Mouse (Mus musculus) adrenal gland (tissue): ENCODE results near the gene Zfp488.

Experiments
- intact Hi-C: fragments of 180-260 bp; cut with DNase I; formaldehyde crosslinking; loops from one replicate; pipeline ENCODE4 v1.15.1; 2025
- long read RNA-seq, 2 experiments: library from polyadenylated mRNA; unstranded; transcript quantifications; one replicate each; pipeline ENCODE4 v2.0.0; 2020; ENCODE audit warnings: borderline replicate concordance in 1 of 2; ENCODE audit not compliant: insufficient replicate concordance in 1 of 2

Gene Zfp488
- long read RNA-seq, experiment 1 = 0 reads
- long read RNA-seq, experiment 2 = 0 reads

DNA sequence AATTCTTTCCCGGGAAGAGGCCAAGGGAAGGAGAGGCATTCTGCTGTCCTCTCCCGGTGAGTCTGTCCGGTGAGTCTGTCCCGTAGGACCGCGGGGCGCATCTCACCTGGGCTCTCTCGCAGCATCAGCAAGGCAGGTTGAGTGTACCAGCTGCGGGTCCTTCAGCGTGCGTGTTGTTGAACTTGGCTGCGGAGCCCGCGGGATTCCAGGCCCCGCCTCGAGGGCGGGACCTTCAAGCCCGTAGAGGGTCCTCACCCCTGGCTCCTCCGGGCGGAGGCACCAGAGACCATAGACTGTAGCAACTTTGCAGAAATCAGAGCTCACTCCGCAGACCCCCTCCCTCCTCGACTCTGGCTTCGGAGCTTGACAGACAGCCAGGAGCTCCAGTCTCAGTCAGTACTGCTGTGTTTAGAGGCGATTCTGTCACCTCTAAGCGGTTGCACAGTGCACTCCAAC, at the start of gene Zfp488:
TSS of gene Zfp488 (minus strand) at position 161 of the 456 bp plus-strand sequence.
- intact Hi-C loops = no loop called here

DNA sequence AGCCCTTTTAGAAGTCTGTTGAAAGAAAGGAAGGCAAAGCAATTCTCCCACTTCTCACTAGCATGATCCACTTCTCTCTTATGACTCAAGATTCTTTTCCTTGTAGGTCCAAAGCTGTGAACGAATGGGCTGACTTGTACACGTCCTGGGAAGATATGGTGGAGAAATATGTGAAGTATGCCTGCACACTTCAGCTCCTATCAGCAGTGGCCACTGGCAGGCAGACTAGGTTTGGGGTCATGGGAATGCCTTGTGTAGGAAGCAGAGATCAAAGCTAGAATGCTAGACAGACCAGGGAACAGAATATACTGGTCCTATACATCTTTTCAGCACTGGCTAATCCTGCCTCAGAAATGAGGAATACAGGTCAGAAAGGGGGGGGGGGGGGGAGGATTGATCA, 48.1 kb upstream of the Zfp488 start:
- intact Hi-C loops = no loop called here

DNA sequence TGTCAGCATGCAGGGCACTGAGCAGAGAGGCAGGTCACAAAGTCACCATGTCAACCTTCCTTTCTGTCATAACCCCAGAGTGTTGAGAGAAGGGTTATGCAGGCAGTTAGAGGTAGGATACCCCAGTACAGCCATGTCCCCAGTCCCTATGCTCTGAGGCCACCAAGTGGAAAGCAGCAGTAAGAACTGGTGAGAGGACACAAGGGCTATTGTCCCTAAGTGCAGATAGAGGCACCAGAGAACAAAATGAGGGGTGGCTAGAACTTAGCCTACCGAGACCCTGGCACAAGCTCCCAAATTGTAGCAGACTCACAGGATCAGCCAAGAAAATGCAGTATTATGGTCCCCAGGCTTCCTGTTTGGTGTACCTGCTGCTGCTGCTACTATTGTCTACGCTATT, 38.4 kb upstream of the Zfp488 start:
- intact Hi-C loops = no loop called here

DNA sequence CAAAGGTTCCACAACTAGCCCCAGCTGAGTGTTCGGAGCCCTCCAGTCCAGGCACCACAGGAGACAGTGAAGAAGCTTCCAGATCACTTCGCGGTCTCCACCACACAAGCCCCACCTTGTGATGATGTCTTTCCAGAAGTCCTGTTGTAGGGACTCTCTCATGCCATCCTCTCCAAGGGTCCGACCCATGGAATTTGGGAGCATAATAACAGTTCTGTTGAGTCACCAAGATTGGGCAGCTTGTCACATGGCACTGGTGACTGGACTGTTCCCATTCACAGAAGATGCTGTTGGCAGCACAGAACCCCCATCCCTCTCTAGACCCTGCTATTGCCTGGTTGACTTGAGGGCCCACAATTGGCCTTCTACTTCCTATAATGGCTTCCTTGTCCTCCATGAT, 37.8 kb upstream of the Zfp488 start, which contains the start of gene Gm5460:
TSS of gene Gm5460 (plus strand) at position 378 of the 400 bp plus-strand sequence.
- intact Hi-C loops = no loop called here

DNA sequence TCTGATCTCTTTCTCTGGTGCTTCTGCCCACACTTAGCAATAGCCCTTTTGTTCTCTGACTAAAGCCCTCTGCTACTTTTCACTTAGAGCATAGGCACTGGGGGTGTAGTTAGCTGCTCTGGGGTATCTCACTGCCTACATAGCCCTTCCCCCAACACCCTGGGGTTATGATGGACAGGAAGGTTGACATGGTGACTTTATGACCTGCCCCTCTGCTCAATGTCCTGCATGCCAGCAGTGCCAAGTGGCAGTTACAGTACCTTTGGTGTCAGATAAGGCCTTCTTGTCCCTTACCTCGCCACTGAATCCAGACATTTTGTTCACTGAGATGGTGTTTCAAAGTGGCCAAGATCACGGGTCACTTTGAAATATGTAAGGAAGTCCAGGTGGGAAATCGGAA, 36.5 kb upstream of the Zfp488 start, which contains the start of gene Gm30083:
TSS of gene Gm30083 (minus strand) at position 120 of the 400 bp plus-strand sequence.
- intact Hi-C loops = no loop called here

DNA sequence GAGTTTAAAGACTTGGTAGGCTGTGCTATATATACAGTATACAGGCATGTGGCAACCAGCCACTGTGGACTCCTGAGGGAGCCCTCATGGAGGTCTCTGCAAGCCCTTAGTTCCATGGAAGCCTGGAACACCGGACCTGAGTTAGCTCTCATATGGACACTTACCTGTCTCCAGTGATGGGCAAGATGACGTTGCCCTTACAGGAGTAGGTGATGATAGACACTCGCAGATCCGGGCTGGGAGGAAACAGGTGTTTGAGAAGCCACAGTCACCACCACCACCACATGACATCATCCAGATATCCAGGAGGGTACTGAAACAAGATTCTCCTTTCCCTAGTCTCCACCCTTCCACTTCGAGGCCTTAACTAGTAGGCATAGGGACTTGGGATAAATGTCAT, 23.8 kb upstream of the Zfp488 start:
- intact Hi-C loops = no loop called here

DNA sequence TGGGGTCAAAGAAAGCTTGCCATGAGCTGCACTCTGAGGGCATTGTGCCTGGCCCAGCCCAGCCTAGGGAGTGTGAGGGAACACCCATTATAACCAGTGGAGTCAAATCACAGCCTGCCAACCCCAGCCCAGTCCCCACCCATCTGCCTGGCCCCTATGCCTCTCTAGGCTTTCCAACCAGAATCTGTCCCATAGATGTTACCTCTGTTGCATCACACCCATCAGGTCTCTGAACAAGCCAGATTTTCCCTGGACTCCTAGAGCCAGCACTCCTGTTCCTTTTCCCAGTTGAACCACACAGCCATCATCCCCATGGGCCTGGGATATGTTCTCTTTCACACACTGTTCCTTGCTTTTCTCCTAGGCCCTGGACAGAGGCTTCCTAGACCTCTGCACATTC, 22.9 kb upstream of the Zfp488 start:
- intact Hi-C loops = no loop called here

DNA sequence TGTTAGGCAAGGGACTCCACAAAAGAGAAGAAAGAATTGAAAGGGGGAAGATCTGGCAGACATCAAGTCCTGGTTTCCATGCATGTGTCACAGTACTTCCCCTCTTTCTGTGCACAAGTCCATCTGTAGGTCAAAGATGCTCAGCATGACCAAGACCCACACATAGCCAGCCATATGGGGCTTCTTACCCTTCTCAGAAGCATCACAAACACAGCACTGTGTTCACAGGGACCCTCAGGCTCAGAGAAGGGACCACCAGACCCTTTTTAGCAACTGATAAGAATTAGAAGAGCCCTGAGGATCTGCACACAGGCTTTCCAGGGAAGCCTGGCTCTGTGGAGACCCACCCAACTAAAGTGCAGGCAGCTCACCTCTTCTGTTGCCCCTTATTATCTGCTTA, 21.5 kb upstream of the Zfp488 start:
- intact Hi-C loops = no loop called here

DNA sequence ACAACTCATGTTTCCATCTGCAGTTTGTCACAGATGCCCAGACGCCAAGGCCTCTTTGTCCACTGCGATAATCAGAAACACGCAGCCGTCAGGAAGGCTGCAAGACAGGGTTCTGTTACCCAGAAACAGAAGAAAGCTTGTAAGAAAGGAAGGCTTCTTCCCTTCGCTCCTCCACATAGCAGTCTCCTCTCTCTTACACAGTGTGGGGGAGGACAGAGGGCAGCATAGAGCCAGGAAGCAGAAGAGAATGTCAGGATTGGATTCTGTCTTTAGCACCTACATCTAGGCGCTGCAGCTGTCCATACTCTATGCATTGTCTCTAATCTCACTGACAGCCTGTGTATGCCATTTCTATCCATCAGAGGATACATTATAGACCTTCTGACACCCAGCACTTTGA, 18.9 kb upstream of the Zfp488 start:
- intact Hi-C loops = no loop called here

DNA sequence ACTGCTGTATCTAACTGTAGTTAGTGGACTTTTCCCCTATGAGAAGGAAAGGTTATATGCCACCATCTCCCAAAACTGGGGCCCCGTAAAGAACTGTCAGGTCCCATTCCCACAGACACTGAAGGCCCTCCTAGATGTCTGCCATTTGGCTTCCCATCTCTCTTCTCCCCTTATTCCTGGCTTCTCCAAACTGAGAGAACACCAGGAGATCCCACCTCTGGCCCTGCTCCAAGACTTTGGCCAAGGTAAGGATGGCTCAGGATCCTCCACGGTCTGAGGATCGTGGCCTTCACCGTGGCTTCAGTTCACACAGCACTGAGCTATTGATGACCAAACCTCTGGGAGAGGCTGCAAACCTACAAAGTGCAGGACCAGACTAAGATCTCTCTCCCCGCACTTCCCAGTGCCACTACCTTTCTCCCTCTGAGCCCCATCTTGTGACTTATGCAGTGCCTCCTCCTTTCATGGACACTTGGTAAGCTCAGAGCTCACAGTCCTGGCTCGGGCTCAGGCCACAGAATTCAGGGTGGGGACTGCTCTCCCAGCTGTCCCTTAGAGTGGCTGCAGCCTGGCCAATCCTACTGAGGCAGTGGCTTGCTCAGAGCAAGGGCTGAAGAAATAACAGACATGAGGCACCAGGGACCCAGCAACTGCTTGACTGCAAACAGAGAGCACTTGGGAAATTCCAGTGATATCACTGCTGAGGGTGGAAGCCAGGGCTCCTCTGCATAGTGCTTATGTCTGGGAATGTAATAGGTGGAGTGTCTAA, 15.1 kb upstream of the Zfp488 start:
- intact Hi-C loops = no loop called here

DNA sequence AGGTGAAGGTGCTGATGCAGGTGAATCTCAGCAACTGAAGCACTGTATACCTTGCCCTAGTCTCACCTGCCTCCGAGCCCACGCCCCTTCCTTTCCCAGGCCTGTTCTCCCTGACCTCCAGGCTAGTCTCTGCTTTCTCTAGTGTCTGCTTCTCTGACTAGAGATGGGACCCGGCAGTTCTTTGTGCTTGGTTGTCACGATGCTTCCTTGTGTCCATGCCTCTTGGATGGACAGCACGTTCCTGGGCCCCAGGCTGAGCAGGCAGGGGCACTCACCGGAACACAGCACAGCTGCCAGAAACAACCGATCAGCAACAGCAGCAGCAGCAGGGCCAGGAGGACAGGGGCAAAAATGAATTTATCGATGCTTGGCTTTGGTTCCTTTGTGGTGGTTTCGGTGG, 14.5 kb upstream of the Zfp488 start:
- intact Hi-C loops = no loop called here

DNA sequence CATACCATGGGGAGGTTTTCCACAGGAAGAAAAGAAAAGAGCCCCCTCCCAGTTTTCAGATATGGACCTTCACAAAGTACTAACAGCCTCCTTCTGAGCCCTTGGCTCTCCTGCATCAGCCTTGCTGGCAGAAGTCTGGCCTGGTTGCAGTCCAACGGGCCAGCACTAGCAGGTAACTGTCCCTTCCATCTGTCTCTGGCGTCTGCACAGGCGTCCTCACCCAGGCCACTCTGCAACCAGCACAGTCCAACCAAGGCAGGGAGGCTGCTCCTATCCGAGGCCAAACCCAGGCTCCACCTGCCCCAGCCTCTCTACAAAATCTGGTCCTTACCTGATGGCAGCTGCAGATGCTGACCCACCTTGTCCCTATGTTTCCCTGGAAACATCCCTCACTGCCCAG, 13.4 kb upstream of the Zfp488 start:
- intact Hi-C loops = no loop called here

DNA sequence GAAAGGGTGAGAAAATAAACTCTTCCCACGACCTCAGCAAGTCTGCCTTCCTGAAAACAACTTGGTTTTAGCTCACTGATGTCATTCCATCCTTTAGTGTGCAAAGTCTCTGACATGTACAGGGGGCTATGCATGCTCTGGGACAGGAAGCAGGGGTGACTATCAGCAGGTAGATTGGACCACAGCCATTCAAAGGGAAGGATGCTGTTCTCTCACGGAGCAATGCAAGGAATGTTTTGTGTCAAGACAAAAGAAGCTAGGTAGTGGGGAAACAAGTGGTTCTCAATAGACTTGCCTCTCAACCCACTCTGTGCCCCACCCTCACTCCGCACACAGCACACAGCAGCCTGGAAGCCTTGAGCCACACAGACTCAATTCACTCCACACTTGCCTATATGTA, 10.6 kb upstream of the Zfp488 start:
- intact Hi-C loops = no loop called here

DNA sequence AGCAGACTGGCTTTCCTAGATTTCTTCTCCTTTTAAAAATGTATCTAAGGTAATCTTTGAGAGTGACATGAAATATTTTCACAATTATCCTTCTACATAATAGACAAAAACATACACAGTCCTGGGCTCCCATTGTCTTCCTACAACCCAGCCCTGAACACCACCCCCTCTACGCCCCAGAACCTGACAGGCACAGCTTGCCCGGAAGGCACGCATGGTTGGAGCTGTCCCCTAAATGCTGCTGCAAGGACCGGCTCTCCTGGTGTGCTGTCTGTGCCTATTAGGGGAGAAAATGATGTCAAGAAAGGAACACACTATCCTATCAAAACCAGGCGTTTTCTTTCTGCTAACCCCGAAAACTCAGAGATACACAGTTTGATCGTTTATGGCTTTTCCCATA, 816 bp downstream of the Zfp488 start:
- intact Hi-C loops = no loop called here

DNA sequence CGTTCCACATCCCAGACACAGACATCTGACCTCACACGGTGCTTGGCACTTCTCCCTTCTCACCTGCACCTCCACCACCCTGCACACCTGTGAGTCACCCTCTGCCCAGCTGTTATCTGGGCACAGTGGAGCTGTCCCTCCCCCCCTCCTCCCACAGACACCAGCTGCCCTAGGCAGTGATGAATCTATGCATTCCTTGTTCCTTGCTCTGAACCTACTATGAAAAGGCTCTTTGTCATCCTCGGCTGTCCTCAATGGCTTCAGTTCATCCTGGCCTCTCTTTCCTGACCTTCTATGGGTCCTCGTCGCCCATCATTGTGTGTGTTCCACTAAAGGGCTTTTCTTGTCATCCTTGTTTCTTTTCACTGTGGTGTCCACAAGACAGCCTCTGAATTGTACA, 3.8 kb downstream of the Zfp488 start:
- intact Hi-C loops = no loop called here

DNA sequence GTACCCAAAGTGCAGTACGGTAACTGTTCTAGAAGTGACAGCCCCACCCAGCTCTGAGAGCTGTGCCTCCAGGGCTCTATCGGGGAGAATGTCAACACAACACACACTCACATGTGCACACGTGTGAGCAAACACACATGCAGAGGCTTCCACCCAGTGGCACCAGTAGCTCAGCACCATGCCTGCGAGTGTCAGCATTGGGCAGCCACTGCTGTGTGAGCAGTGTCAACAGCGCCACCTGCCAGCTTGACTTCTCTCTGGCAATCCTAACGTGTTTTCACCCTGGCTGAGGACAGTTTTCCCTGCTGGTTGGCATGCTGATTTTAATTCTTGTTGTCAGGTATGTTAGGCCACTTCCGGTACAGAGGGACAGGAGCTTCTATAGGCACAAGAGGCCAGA, 5.9 kb downstream of the Zfp488 start:
- intact Hi-C loops = no loop called here

DNA sequence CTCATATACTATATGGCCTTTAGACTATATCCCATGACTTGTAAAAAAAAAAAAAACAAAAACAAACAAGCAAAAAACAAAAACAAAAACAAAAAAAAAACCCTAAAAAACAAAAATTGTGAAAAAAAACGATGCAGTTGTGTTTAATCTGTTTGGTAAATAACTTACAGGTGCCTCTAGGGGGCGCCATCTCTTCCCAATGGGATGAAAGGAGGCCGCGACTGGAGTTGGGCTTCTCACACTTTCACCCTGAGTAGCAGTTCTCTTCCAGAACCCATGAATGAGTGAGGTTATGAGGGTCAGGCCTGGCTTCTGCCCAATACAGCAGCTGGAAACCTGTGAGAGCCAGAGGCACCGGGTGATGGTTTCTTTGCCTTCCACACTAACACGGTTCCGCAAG, 12.9 kb downstream of the Zfp488 start:
- intact Hi-C loops = loop anchor here (10.0 kb wide), 1 partner anchor 109 kb away; no protein-coding TSS in a partner anchor

DNA sequence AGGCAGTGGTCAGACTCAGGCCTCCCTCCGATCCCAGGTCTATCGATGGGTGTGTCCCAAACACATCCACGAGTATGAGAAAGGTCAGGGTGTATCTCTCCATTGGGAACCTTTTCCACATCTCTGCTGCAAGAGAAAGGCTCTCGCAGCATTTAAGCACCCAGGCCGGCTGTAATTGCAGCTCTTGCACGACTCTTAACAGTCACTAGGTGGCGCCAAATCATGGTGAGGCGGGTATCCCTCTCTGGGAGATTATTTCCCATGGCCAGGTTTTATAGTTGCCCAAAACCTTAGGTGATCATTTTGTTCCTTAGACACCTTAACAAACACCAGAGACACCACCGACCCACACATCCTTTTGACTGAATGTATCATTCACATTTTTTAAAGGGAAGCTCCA, 19.2 kb downstream of the Zfp488 start:
- intact Hi-C loops = loop anchor here (10.0 kb wide), 1 partner anchor 145 kb away; the partner anchor contains the start of gene A630023A22Rik

DNA sequence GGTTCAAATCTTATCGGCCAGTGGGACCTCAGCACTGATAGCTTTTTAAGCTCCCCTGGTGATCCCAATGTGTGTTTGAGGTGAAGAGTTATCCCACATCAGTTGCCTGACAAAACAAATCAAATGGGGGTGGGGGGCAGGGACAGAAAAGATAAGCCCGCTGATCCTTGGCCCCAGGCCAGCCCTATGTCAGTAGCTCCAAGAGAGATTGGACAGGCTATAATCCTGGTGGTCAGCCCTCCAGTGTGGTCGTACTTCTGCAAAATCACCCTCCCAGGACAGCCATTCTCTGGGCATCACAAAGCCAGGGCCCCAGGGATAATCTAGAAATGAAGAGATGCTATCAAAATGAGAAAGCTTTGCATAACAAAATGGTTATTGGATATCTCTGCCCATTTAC, 19.7 kb downstream of the Zfp488 start:
- intact Hi-C loops = loop anchor here (10.0 kb wide), 1 partner anchor 146 kb away; the partner anchor contains the start of gene A630023A22Rik

DNA sequence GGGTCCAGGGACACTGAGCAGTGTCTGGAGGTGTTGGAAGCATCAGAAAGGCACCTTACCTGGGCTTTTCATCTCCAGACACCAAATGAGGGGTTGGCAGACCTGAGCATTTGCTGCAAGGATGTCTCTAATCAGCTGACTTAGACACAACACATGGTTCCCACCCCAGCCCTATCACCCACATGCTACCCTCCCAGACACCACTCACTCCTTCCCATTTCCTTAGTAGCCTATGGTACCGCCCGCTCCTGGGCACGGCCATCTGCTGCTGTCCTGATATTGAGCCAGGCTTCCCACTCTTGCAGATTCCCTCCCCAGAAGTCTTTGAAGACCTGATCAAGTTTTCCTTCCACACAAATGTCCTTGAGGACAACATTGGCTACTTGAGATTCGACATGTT, 20.4 kb downstream of the Zfp488 start:
- intact Hi-C loops = loop anchor here (10.0 kb wide), 1 partner anchor 147 kb away; the partner anchor contains the start of gene A630023A22Rik

DNA sequence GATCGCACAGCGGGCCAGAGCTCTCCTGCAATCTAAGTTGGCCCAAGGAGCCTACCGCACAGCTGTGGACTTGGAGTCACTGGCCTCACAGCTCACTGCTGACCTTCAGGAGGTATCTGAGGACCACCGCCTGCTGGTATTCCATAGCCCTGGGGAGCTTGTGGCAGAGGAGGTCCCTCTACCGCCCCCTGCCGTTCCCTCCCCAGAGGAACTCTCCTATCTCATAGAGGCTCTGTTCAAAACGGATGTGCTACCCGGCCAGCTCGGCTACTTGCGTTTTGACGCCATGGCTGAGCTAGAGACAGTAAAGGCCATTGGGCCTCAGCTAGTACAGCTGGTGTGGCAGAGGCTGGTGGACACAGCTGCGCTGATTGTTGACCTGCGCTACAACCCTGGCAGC, 22.5 kb downstream of the Zfp488 start:
- intact Hi-C loops = loop anchor here (10.0 kb wide), 1 partner anchor 149 kb away; the partner anchor contains the start of gene A630023A22Rik

DNA sequence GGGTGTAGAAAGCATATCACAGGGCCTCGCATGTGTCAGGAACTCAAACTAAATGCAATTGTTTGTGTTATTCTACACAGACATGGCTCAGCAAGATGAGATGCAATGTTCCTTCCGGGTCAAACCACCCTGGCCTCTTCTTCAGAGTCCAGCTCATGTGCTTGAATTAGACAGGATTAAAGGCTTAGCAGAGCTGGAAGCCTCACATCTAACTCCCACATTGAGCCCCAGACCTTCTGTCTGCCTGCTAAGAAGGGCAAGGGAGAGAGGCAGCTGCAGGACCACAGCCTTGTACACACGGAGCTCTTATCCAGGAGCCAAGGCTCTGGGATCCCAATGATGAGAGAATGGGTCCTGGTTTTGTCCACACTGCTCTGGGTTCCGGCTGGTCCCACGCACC, 24.8 kb downstream of the Zfp488 start, which contains the start of gene Rbp3:
TSS of gene Rbp3 (plus strand) at position 243 of the 400 bp plus-strand sequence.
- intact Hi-C loops = loop anchor here (10.0 kb wide), 1 partner anchor 151 kb away; the partner anchor contains the start of gene A630023A22Rik
